Mouse (Mus musculus): ENCODE measurements around the gene Gsk3a. TPM values are rescaled to one million over a fixed set of nuclear protein-coding genes. Genes with fewer than 3 reads are reported as not detected.
A peak's percentile ranks its signal among the peaks of the same experiment; 100 is the strongest.

Gene Gsk3a
- total and polyA plus RNA-seq, 2 experiments from 2014 or later, result 21.0 to 150 TPM

DNA sequence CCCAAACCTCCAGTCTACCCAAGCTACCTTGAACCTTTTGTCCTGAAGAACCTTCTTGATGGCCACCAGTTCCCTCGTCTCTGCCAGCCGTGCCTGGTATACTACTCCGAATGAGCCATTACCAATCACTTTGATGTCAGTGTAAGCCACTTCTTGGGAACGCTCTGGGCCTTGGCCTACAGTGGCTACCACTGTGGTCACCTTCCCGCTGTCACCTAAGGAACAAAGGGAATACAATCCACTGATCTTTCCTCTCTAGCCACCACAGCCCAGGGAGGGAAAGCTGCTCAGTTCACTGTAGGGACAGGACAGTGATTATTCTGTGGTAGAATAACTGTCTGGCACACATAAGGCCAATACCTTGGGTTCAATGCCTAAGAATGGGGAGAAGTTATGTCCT is 2.1 kb downstream of the Gsk3a start:
- Histone ChIP-seq H3K27ac (ENCODE audit: low read depth, low read length) (no peak overlapping the region), H3K4me1 (ENCODE audit: insufficient read depth) (peaks cover 11% of the 10 kb centered on the region), H3K4me2 (ENCODE audit: low read depth) (no peak overlapping the region), H3K27me3 (ENCODE audit: insufficient read depth, low read length) (no peaks in the 10 kb centered on the region), H3K9ac (no peak overlapping the region), H3K4me3 (ENCODE audit: low read depth, low read length) (no peak overlapping the region), H3K9me3 (ENCODE audit: low read length) (no peaks in the 10 kb centered on the region), H3K36me3 (ENCODE audit: insufficient read depth) (peaks cover 47% of the 10 kb centered on the region)
- TF ChIP-seq CTCF (IDR thresholded peaks at IDR 0.05; ENCODE audit: low read depth), result no peak
- DNase-seq (no peak), ATAC-seq (no peak)
- WGBS, result 85% methylated on average over 5 of the region's 5 CpGs

DNA sequence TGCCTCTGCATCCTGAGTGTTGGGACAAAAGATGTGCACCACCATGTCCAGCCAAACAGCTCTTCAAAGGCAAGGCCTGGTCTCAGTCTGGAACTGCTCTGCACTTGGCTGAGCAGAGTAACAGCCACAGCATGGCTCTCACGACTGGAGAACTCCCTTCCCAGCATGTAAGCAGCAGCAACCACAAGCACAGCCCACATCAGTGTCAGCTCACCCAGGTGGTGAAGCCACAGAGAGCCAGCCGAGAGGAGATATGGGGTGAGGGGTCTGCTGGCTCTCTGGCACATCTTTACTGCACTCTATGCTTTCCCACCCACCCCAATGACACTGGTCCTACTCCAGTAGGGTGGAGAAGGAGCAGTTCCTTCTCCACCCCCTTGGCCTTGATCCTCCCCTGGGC is 4.6 kb downstream of the Gsk3a start:
- DNase-seq (no peak), ATAC-seq (no peak)
- Histone ChIP-seq H3K4me2 (ENCODE audit: low read depth) (no peak overlapping the region), H3K36me3 (ENCODE audit: insufficient read depth) (peaks cover 71% of the 10 kb centered on the region), H3K4me3 (ENCODE audit: low read depth, low read length) (no peak overlapping the region), H3K9me3 (ENCODE audit: low read length) (no peaks in the 10 kb centered on the region), H3K27me3 (ENCODE audit: insufficient read depth, low read length) (no peaks in the 10 kb centered on the region), H3K27ac (ENCODE audit: low read depth, low read length) (no peak overlapping the region), H3K4me1 (ENCODE audit: insufficient read depth) (peaks cover 11% of the 10 kb centered on the region), H3K9ac (no peak overlapping the region)
- no peak for TF ChIP-seq CTCF (IDR thresholded peaks at IDR 0.05; ENCODE audit: low read depth)
- 86% methylated on average over 2 of the region's 2 CpGs for WGBS

DNA sequence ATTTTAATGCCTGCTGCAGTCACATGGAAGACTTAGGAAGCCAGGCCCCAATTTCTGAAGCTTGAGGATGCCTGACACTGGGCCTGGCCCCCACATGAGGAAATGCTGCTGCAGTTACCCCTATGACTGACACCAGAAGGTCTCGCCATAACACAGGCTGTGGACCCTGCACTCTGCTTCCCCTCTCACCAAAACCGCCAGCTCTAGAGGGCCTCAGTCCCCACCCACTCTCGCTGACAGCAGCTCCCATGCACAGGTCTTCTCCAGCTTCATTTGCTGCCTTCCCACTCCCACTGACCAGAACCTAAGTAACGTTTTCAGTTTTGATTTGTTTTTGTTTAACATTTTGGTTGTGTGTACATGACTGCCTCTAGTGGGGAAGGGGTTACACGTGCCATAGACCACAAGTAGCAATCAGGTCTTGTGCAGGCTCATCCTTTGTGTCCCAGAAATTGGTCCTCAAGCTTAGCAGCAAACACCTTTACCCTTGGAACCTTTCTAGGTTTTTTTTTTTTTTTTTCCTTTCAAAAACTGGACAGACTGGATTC is 5.5 kb downstream of the Gsk3a start:
- Histone ChIP-seq H3K4me2 (ENCODE audit: low read depth) (no peak overlapping the region), H3K4me1 (ENCODE audit: insufficient read depth) (peaks cover 11% of the 10 kb centered on the region), H3K4me3 (ENCODE audit: low read depth, low read length) (no peak overlapping the region), H3K9me3 (ENCODE audit: low read length) (no peaks in the 10 kb centered on the region), H3K9ac (no peak overlapping the region), H3K27ac (ENCODE audit: low read depth, low read length) (no peak overlapping the region), H3K36me3 (ENCODE audit: insufficient read depth) (peaks cover 80% of the 10 kb centered on the region), H3K27me3 (ENCODE audit: insufficient read depth, low read length) (no peaks in the 10 kb centered on the region)
- ATAC-seq, result no peak
- peak; percentile 47 for TF ChIP-seq CTCF (IDR thresholded peaks at IDR 0.05; ENCODE audit: low read depth)
- DNase-seq, result no peak
- WGBS, result 58% methylated on average over 5 of the region's 5 CpGs

DNA sequence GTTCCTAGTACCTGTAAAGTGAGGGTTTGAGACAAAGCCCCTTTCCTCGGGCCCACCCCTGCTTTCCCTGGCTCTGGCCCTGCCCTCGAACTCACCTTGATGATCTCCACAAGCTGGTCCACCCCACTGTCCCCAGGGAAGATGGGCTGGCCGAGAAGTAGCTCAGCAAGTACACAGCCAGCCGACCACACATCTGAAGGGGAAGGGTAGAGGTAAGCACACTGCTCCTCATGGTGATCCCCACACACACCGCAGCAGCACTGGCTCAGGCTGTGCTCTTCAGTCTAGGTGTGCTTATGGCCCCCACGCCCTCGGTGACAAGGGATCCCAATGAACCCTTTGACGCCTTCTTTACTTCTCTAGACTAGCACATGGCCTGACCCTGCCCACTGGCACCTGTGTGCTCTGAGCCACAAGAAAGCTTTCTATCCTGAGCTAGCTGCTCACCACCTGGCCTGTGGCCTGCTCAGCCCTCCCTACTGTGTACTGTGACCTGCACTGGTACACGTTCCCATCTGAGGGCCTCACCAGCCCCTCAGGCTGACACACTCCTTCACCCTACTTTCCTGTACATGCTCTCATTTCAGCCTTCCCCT is 6.9 kb downstream of the Gsk3a start:
- ATAC-seq (no peak), DNase-seq (no peak)
- no peaks in the 10 kb centered on the region for H3K9me3 ChIP-seq (ENCODE audit: low read length)
- H3K36me3 ChIP-seq (ENCODE audit: insufficient read depth), result peaks cover 94% of the 10 kb centered on the region
- WGBS, result 82% methylated on average over 9 of the region's 9 CpGs
- H3K9ac ChIP-seq, result no peak overlapping the region
- H3K27me3 ChIP-seq (ENCODE audit: insufficient read depth, low read length), result no peaks in the 10 kb centered on the region
- H3K4me3 ChIP-seq (ENCODE audit: low read depth, low read length), result no peak overlapping the region
- H3K4me2 ChIP-seq (ENCODE audit: low read depth), result no peak overlapping the region
- no peak overlapping the region for H3K27ac ChIP-seq (ENCODE audit: low read depth, low read length)
- H3K4me1 ChIP-seq (ENCODE audit: insufficient read depth), result no peaks in the 10 kb centered on the region
- TF ChIP-seq CTCF (IDR thresholded peaks at IDR 0.05; ENCODE audit: low read depth), result no peak

DNA sequence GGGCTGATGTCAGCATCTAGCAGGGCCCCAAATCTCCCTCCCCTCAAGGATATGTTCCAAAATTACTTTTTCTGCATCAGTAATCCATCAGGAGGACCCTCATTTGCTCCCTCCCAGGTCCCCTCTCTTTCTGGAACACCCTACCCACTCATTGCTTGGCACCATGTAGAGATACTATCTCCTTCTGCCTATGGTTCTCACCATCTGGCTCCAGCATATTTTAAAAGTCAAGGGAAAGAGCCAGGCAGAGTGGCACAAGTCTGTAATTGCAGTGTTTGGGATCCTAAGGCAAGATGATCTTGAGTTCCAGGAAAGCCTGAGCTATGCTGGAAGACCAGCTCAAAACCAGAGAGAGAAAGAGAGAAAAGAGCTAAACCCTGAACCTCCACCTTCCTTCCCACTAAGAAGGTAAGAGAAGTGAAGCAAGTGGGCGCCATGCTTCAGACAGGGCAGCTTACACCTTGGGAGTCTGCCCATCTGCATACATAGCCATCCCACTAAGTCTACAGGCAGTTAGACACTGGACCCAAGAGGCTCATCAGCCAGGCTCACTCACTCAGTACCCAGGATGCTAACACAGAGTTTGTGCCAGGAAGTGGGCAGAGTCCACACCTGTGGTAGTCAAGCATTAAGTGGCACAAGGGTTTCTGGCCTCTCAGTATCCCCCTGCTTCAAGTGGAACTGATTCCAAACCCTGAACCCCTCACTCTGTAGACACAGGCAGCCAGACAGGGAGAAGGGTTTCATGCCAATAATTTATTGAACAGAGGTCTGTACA is 9.9 kb downstream of the Gsk3a start:
- Histone ChIP-seq H3K4me1 (ENCODE audit: insufficient read depth) (no peaks in the 10 kb centered on the region), H3K36me3 (ENCODE audit: insufficient read depth) (peaks cover 83% of the 10 kb centered on the region), H3K4me2 (ENCODE audit: low read depth) (no peak overlapping the region), H3K27ac (ENCODE audit: low read depth, low read length) (no peak overlapping the region), H3K27me3 (ENCODE audit: insufficient read depth, low read length) (no peaks in the 10 kb centered on the region), H3K9me3 (ENCODE audit: low read length) (no peaks in the 10 kb centered on the region), H3K4me3 (ENCODE audit: low read depth, low read length) (no peak overlapping the region), H3K9ac (no peak overlapping the region)
- ATAC-seq (no peak), DNase-seq (no peak)
- TF ChIP-seq CTCF (IDR thresholded peaks at IDR 0.05; ENCODE audit: low read depth), result no peak
- WGBS, result 90% methylated on average over 1 of the region's 1 CpGs

DNA sequence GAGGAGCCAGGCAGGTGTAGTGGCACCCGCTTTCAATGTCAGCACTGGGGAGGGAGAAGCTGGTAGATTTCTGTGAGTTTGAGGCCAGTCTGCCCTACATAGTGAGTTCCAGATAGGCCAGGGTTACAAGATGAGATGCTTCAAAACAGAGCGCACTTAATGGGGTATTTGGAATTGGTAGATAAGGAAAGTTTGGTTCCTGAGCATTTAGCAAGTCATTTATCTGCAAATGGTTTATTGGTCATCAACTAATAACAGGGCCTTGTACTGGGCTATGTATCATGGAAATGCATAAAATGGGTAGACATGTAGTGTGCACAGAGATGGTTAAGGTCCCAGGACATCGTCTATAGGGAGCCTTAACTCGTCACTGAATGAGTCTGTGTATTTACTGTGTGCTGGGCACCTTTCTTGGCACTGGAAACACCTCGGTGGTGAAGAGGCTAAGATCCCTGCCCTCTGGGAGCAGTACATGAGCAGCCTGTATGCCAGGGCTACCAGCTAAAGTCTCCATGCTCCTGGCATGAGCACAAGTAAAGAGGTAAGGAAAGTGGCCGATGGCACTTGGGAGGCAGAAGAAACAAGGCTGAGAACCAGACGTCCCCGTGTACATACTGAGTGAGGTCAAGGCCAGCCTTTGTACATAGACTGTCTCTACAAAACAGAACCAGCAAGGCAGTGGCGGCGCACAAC is 15.2 kb downstream of the Gsk3a start:
- Histone ChIP-seq H3K36me3 (ENCODE audit: insufficient read depth) (peaks cover 31% of the 10 kb centered on the region), H3K27ac (ENCODE audit: low read depth, low read length) (no peak overlapping the region), H3K9me3 (ENCODE audit: low read length) (no peaks in the 10 kb centered on the region), H3K9ac (no peak overlapping the region), H3K4me2 (ENCODE audit: low read depth) (peak overlapping the region; percentile 96), H3K27me3 (ENCODE audit: insufficient read depth, low read length) (no peaks in the 10 kb centered on the region), H3K4me1 (ENCODE audit: insufficient read depth) (peaks cover 12% of the 10 kb centered on the region), H3K4me3 (ENCODE audit: low read depth, low read length) (no peak overlapping the region; the same call in 1 of the 2 replicates)
- DNase-seq, result no peak
- ATAC-seq, result no peak
- WGBS, result 82% methylated on average over 10 of the region's 10 CpGs
- TF ChIP-seq CTCF (IDR thresholded peaks at IDR 0.05; ENCODE audit: low read depth), result no peak
